Mouse (Mus musculus): Measurements from ENCODE around the gene Gnb1. TPM values are rescaled to one million over a fixed set of nuclear protein-coding genes. Genes with fewer than 3 reads are reported as not detected.

Gnb1 gene
- polyA plus RNA-seq, 1 experiment from 2014 or later: 376 TPM

DNA sequence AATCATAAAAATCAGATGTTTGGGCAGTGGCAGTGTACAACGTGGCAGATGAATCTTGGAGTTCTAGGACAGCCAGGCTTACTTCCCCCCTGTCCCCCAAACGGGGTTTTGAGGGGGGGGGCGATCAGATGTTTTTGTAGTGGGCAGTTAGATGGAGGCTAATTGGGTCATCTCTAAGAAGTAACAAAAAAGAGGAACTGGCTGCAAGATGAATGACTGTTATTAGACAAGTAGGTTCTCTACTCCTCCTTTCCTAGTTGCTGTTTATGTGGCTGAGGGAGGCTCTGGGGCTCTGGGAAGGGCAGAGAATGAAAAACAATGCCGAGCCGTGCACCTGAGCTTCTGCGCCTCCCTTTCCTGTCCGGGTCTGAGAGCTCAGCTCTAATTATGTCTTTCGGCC is 13.9 kb downstream of the Gnb1 start:
- Histone ChIP-seq H3K27ac (no peak overlapping the region), H3K4me1 (replicated peaks; ENCODE audit: insufficient read depth, low read length) (0 out of 2 replicates have a peak, but pooled peaks cover 9% of the 10 kb centered on the region)

GRCm38 (mm10) chr4:155505671-155506295 is 14.6 kb downstream of the Gnb1 start:
- Histone ChIP-seq H3K27ac (no peak overlapping the region), H3K4me2 (ENCODE audit: low read length) (no peak overlapping the region), H3K36me3 (ENCODE audit: insufficient read depth, low read length) (no peaks in the 10 kb centered on the region), H3K27me3 (ENCODE audit: insufficient read depth, low read length) (no peaks in the 10 kb centered on the region), H3K9ac (ENCODE audit: low read depth, low read length) (no peak overlapping the region), H3K4me3 (replicated peaks; ENCODE audit: low read depth, low read length) (no peak overlapping the region), H3K9me3 (replicated peaks; ENCODE audit: low read length) (no peaks in the 10 kb centered on the region), H3K4me1 (replicated peaks; ENCODE audit: insufficient read depth, low read length) (0 out of 2 replicates have a peak, but pooled peaks cover 9% of the 10 kb centered on the region)
- ATAC-seq (replicated peaks; ENCODE audit: low FRiP score, low read depth): no peak
- no peak for TF ChIP-seq CTCF (IDR thresholded peaks at IDR 0.05; ENCODE audit: low read depth)
- 87% methylated on average over 5 of the region's 5 CpGs for WGBS
- no peak for DNase-seq (ENCODE audit: low spot score)

More for the DNA sequence above, 13.9 kb downstream of the Gnb1 start:
- Histone ChIP-seq H3K27me3 (ENCODE audit: insufficient read depth, low read length) (no peaks in the 10 kb centered on the region), H3K4me2 (ENCODE audit: low read length) (no peak overlapping the region), H3K36me3 (ENCODE audit: insufficient read depth, low read length) (no peaks in the 10 kb centered on the region), H3K4me3 (replicated peaks; ENCODE audit: low read depth, low read length) (no peak overlapping the region), H3K9ac (ENCODE audit: low read depth, low read length) (no peak overlapping the region), H3K9me3 (replicated peaks; ENCODE audit: low read length) (no peaks in the 10 kb centered on the region)
- ATAC-seq (replicated peaks; ENCODE audit: low FRiP score, low read depth) (no peak), DNase-seq (ENCODE audit: low spot score) (no peak)
- 27% methylated on average over 8 of the region's 8 CpGs for WGBS
- no peak for TF ChIP-seq CTCF (IDR thresholded peaks at IDR 0.05; ENCODE audit: low read depth)

DNA sequence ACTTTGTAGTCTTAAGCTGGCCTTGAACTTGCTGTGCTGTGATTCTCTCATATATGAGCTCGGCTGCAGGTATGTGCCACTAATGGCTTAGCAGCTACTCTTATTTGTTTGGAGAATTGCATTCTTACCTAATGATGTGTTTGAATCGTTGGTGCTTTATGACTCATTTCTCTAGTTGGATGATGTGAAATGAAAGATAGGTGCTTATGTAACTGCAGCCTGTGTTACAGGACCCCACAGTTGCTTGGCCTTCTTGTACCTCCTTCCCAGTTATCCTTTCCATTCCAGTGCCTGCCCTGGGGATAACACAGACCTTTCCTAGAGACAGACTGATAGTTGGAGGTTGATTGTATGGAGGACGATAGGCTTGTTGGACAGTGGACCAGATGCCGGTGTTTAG is 17.5 kb downstream of the Gnb1 start:
- WGBS: 81% methylated on average over 4 of the region's 4 CpGs
- Histone ChIP-seq H3K27ac (no peak overlapping the region), H3K4me2 (ENCODE audit: low read length) (no peak overlapping the region), H3K36me3 (ENCODE audit: insufficient read depth, low read length) (no peaks in the 10 kb centered on the region), H3K4me1 (replicated peaks; ENCODE audit: insufficient read depth, low read length) (0 out of 2 replicates have a peak, but pooled peaks cover 9% of the 10 kb centered on the region), H3K9ac (ENCODE audit: low read depth, low read length) (no peak overlapping the region), H3K4me3 (replicated peaks; ENCODE audit: low read depth, low read length) (no peak overlapping the region), H3K9me3 (replicated peaks; ENCODE audit: low read length) (no peaks in the 10 kb centered on the region), H3K27me3 (ENCODE audit: insufficient read depth, low read length) (no peaks in the 10 kb centered on the region)
- ATAC-seq (replicated peaks; ENCODE audit: low FRiP score, low read depth): no peak
- DNase-seq (ENCODE audit: low spot score): no peak
- no peak for TF ChIP-seq CTCF (IDR thresholded peaks at IDR 0.05; ENCODE audit: low read depth)

DNA sequence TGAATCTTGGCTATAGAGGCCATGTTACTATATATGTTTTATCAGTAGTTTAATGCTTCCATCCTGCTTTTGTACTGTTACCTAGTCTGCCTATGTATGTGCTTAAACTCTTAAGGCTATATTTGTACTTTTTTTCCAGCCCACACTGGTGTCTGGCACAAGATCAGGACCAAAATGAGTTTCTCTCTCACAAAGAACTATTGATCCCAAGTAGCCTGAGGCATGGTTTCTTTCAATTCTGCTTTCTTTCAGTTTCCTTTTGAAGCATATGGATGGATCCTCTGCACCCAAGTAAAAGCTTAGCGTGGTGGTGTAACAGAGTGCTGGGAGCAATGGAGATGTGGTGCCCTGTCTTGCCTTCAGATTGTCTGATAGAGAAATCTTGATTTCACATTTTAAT is 19.8 kb downstream of the Gnb1 start:
- ATAC-seq (replicated peaks; ENCODE audit: low FRiP score, low read depth) (no peak), DNase-seq (ENCODE audit: low spot score) (no peak)
- Histone ChIP-seq H3K27me3 (ENCODE audit: insufficient read depth, low read length) (no peaks in the 10 kb centered on the region), H3K4me2 (ENCODE audit: low read length) (no peak overlapping the region), H3K9ac (ENCODE audit: low read depth, low read length) (no peak overlapping the region), H3K27ac (no peak overlapping the region), H3K4me1 (replicated peaks; ENCODE audit: insufficient read depth, low read length) (0 out of 2 replicates have a peak, but pooled peaks cover under 1% of the 10 kb centered on the region), H3K36me3 (ENCODE audit: insufficient read depth, low read length) (no peaks in the 10 kb centered on the region), H3K4me3 (replicated peaks; ENCODE audit: low read depth, low read length) (no peak overlapping the region), H3K9me3 (replicated peaks; ENCODE audit: low read length) (no peaks in the 10 kb centered on the region)
- 83% methylated on average over 1 of the region's 1 CpGs for WGBS
- no peak for TF ChIP-seq CTCF (IDR thresholded peaks at IDR 0.05; ENCODE audit: low read depth)

- Histone ChIP-seq H3K27ac (no peak overlapping the region), H3K4me3 (replicated peaks; ENCODE audit: low read depth, low read length) (no peak overlapping the region), H3K9me3 (replicated peaks; ENCODE audit: low read length) (no peaks in the 10 kb centered on the region), H3K9ac (ENCODE audit: low read depth, low read length) (no peak overlapping the region), H3K36me3 (ENCODE audit: insufficient read depth, low read length) (no peaks in the 10 kb centered on the region), H3K4me2 (ENCODE audit: low read length) (no peak overlapping the region), H3K27me3 (ENCODE audit: insufficient read depth, low read length) (no peaks in the 10 kb centered on the region), H3K4me1 (replicated peaks; ENCODE audit: insufficient read depth, low read length) (no peaks in the 10 kb centered on the region)
- WGBS: 87% methylated on average over 2 of the region's 2 CpGs
- ATAC-seq (replicated peaks; ENCODE audit: low FRiP score, low read depth) (no peak), DNase-seq (ENCODE audit: low spot score) (no peak)
- TF ChIP-seq CTCF (IDR thresholded peaks at IDR 0.05; ENCODE audit: low read depth): no peak
Observed at GRCm38 (mm10) chr4:155514810-155515209, 23.6 kb downstream of the Gnb1 start.

- WGBS: 70% methylated on average over 7 of the region's 7 CpGs
- H3K27me3 ChIP-seq (ENCODE audit: insufficient read depth, low read length): no peaks in the 10 kb centered on the region
- no peaks in the 10 kb centered on the region for H3K36me3 ChIP-seq (ENCODE audit: insufficient read depth, low read length)
- peaks cover 9% of the 10 kb centered on the region; the same call in 1 of the 2 replicates for H3K4me1 ChIP-seq (replicated peaks; ENCODE audit: insufficient read depth, low read length)
- H3K4me3 ChIP-seq (replicated peaks; ENCODE audit: low read depth, low read length): no peak overlapping the region
- no peak for DNase-seq (ENCODE audit: low spot score)
- peak; percentile 51 for TF ChIP-seq CTCF (IDR thresholded peaks at IDR 0.05; ENCODE audit: low read depth)
- H3K9me3 ChIP-seq (replicated peaks; ENCODE audit: low read length): no peaks in the 10 kb centered on the region
- no peak overlapping the region for H3K27ac ChIP-seq
- ATAC-seq (replicated peaks; ENCODE audit: low FRiP score, low read depth): no peak
- H3K4me2 ChIP-seq (ENCODE audit: low read length): no peak overlapping the region
- H3K9ac ChIP-seq (ENCODE audit: low read depth, low read length): no peak overlapping the region
Observed at GRCm38 (mm10) chr4:155517948-155518517, 26.9 kb downstream of the Gnb1 start.

All from kidney, postnatal 0 days (tissue).